Mouse (Mus musculus) embryonic facial prominence, embryonic 15.5 days (tissue): ENCODE data around the gene Zdhhc1. TPM values are rescaled to one million over a fixed set of nuclear protein-coding genes. Genes with fewer than 3 reads are reported as not detected.

Experiments used
- ATAC-seq: fragments of 200-750 bp; cut with Nextera tagmentation; 2 replicates; pipeline ENCODE4 v1.8.0; 2017; ENCODE audit warnings: low read depth, moderate TSS enrichment; ENCODE audit not compliant: insufficient number of reproducible peaks, low FRiP score, low TSS enrichment
- H3K27ac ChIP-seq: fragments of 300-500 bp; sonication (generic); replicated peaks from 2 replicates; pipeline ENCODE4 v1.5.1; 2015; ENCODE audit warnings: mild to moderate bottlenecking, inconsistent platforms
- H3K27me3 ChIP-seq: fragments of 300-500 bp; sonication (generic); 2 replicates; pipeline ENCODE4 v1.6.1; 2015; ENCODE audit warnings: inconsistent platforms
- H3K36me3 ChIP-seq: fragments of 300-500 bp; sonication (generic); 2 replicates; pipeline ENCODE4 v1.6.1; 2015; ENCODE audit warnings: mild to moderate bottlenecking, inconsistent platforms
- H3K4me1 ChIP-seq: fragments of 300-500 bp; sonication (generic); 2 replicates; pipeline ENCODE4 v1.6.1; 2015; ENCODE audit warnings: inconsistent platforms
- H3K4me2 ChIP-seq: fragments of 300-500 bp; sonication (generic); replicated peaks from 2 replicates; pipeline ENCODE4 v1.6.1; 2015; ENCODE audit warnings: mild to moderate bottlenecking, inconsistent platforms
- H3K4me3 ChIP-seq: fragments of 300-500 bp; sonication (generic); replicated peaks from 2 replicates; pipeline ENCODE4 v1.5.1; 2015; ENCODE audit warnings: mild to moderate bottlenecking, inconsistent platforms
- H3K9ac ChIP-seq: fragments of 300-500 bp; sonication (generic); 2 replicates; pipeline ENCODE4 v1.6.1; 2015; ENCODE audit warnings: inconsistent platforms
- H3K9me3 ChIP-seq: fragments of 300-500 bp; sonication (generic); replicated peaks from 2 replicates; pipeline ENCODE4 v1.6.1; 2016; ENCODE audit warnings: inconsistent platforms
- WGBS: fragments of 180-500 bp; shearing (Covaris S2); methylation state at CpG from one replicate; pipeline ENCODE4 v1.1.7; 2015; 5-methylcytosine and 5-hydroxymethylcytosine counted together
- polyA plus RNA-seq: library from polyadenylated mRNA; unstranded; fragments of >200 nt; fragmentation: Nextera tagmentation; extraction: Ambion mirVana; gene quantifications from 2 replicates; pipeline ENCODE4 v1.2.1, GENCODE M21; 2015

Zdhhc1 gene
- polyA plus RNA-seq, 1 experiment from 2014 or later: 59.8 TPM

GRCm38 (mm10) chr8:105533439-105533838 is 36.7 kb upstream of the Zdhhc1 start:
- Histone ChIP-seq H3K4me2 (no peak overlapping the region), H3K27ac (peak overlapping the region; percentile 48; the same call in 1 of the 2 replicates), H3K9ac (no peak overlapping the region), H3K9me3 (no peaks in the 10 kb centered on the region), H3K27me3 (no peaks in the 10 kb centered on the region), H3K36me3 (peaks cover 46% of the 10 kb centered on the region), H3K4me1 (peaks cover 8% of the 10 kb centered on the region; the same call in 1 of the 2 replicates), H3K4me3 (no peak overlapping the region)
- ATAC-seq: peak; percentile 63
- 4% methylated on average over 2 of the region's 2 CpGs for WGBS

- H3K4me3 ChIP-seq: no peak overlapping the region
- peaks cover 32% of the 10 kb centered on the region for H3K36me3 ChIP-seq
- no peak overlapping the region for H3K9ac ChIP-seq
- no peaks in the 10 kb centered on the region for H3K27me3 ChIP-seq
- no peaks in the 10 kb centered on the region for H3K9me3 ChIP-seq
- H3K4me1 ChIP-seq: peaks cover 8% of the 10 kb centered on the region; the same call in 1 of the 2 replicates
- ATAC-seq: no peak
- 59% methylated on average over 2 of the region's 2 CpGs for WGBS
- H3K27ac ChIP-seq: no peak overlapping the region
- H3K4me2 ChIP-seq: no peak overlapping the region
Measured at GRCm38 (mm10) chr8:105531774-105532173, 35.1 kb upstream of the Zdhhc1 start.

GRCm38 (mm10) chr8:105529271-105529670 is 32.6 kb upstream of the Zdhhc1 start:
- WGBS: 77% methylated on average over 3 of the region's 3 CpGs
- ATAC-seq: no peak
- Histone ChIP-seq H3K4me3 (no peak overlapping the region), H3K9ac (no peak overlapping the region), H3K36me3 (peaks cover 39% of the 10 kb centered on the region; the same call in 1 of the 2 replicates), H3K27ac (no peak overlapping the region), H3K4me1 (peaks cover 8% of the 10 kb centered on the region; the same call in 1 of the 2 replicates), H3K9me3 (no peaks in the 10 kb centered on the region), H3K4me2 (no peak overlapping the region), H3K27me3 (no peaks in the 10 kb centered on the region)

DNA sequence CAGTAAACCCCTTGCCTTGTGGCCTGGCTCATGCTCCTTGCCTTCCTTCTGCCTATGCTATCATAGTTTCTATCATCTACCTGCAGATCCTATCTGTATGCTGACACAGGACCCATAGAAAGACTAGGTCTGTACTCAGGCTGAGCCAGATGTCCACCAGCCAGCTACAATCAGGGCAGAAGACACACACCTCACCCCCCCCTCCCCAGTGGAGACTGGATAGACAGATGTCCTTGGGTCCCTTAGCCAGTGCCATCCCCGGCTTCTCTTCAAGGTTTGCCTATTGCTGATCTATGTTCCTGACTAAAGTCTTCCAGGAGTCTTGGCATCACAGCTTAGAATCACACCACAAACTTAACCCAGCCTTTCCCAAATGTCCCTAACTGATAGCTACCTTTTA is 31.5 kb upstream of the Zdhhc1 start:
- Histone ChIP-seq H3K9me3 (no peaks in the 10 kb centered on the region), H3K9ac (no peak overlapping the region), H3K4me3 (no peak overlapping the region), H3K27me3 (no peaks in the 10 kb centered on the region), H3K36me3 (peaks cover 45% of the 10 kb centered on the region), H3K4me1 (no peaks in the 10 kb centered on the region), H3K4me2 (no peak overlapping the region), H3K27ac (no peak overlapping the region)
- no peak for ATAC-seq
- WGBS: 94% methylated on average over 1 of the region's 1 CpGs

DNA sequence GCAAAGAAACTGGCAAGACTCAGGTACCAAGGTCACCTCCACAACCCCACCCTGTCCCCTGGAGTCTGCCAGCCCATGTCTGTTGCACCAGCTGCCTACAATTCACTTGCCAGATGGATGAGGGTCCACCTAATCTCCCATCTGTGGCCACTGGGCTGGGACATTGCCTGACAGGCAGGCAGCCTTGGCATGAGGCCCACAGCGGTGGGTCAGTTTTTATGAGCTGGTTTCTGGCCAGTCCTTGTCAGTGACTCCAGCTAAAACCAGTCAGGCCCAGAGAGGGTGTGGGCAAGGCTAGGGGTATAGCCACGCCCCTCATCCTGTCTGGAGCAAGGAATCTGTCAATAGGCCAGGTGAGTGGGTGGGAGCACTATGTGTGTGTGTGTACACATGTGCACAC is 30.4 kb upstream of the Zdhhc1 start:
- Histone ChIP-seq H3K36me3 (peaks cover 56% of the 10 kb centered on the region), H3K27ac (no peak overlapping the region), H3K4me3 (no peak overlapping the region), H3K9ac (no peak overlapping the region), H3K9me3 (no peaks in the 10 kb centered on the region), H3K4me2 (no peak overlapping the region), H3K4me1 (no peaks in the 10 kb centered on the region), H3K27me3 (no peaks in the 10 kb centered on the region)
- WGBS: 84% methylated on average over 2 of the region's 2 CpGs
- ATAC-seq: no peak

GRCm38 (mm10) chr8:105522890-105523289 is 26.2 kb upstream of the Zdhhc1 start:
- no peak for ATAC-seq
- Histone ChIP-seq H3K4me1 (peaks cover 18% of the 10 kb centered on the region), H3K4me3 (no peak overlapping the region), H3K4me2 (no peak overlapping the region), H3K9ac (no peak overlapping the region), H3K27me3 (peaks cover 11% of the 10 kb centered on the region), H3K36me3 (peaks cover 43% of the 10 kb centered on the region), H3K9me3 (no peaks in the 10 kb centered on the region), H3K27ac (no peak overlapping the region)
- 74% methylated on average over 9 of the region's 9 CpGs for WGBS

DNA sequence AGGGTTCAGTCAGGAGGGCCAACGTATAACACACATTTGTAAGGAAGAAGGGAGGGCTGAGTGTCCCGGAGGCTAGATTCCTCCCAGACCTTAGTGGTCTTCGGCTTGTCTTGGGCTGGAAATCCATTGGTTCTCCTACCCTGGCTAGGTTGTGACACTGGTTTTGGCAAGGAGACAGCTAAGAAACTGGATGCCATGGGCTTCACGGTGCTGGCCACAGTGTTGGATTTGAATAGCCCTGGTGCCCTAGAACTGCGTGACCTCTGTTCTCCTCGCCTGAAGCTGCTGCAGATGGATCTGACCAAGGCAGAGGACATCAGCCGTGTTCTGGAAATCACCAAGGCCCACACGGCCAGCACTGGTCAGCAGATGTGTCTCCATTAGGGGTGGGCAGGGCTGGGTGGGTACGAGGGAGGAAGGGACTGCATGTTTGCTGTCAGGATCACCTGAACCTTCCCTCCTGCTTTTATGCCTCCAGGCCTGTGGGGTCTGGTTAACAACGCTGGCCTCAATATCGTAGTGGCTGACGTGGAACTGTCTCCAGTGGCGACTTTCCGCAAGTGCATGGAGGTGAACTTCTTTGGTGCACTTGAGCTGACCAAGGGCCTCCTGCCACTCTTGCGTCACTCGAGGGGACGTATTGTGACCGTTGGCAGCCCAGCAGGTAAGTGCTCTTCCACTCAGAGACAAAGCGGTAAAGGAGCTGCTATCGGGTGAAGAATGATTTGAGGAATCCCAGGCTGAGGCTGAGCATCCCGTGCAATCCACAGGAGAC is 25.5 kb upstream of the Zdhhc1 start:
- 80% methylated on average over 21 of the region's 21 CpGs for WGBS
- Histone ChIP-seq H3K27ac (no peak overlapping the region), H3K4me2 (no peak overlapping the region), H3K9me3 (no peaks in the 10 kb centered on the region), H3K27me3 (peaks cover 16% of the 10 kb centered on the region), H3K9ac (no peak overlapping the region), H3K36me3 (peaks cover 43% of the 10 kb centered on the region), H3K4me1 (peaks cover 18% of the 10 kb centered on the region), H3K4me3 (no peak overlapping the region)
- ATAC-seq: no peak

- peaks cover 43% of the 10 kb centered on the region for H3K36me3 ChIP-seq
- no peak overlapping the region for H3K27ac ChIP-seq
- no peak overlapping the region for H3K4me2 ChIP-seq
- 15% methylated on average over 3 of the region's 3 CpGs for WGBS
- peaks cover 22% of the 10 kb centered on the region for H3K4me1 ChIP-seq
- H3K9me3 ChIP-seq: no peaks in the 10 kb centered on the region
- H3K9ac ChIP-seq: no peak overlapping the region
- H3K4me3 ChIP-seq: no peak overlapping the region
- H3K27me3 ChIP-seq: peaks cover 27% of the 10 kb centered on the region
- ATAC-seq: no peak
Measured at GRCm38 (mm10) chr8:105521061-105521460, 24.4 kb upstream of the Zdhhc1 start.

DNA sequence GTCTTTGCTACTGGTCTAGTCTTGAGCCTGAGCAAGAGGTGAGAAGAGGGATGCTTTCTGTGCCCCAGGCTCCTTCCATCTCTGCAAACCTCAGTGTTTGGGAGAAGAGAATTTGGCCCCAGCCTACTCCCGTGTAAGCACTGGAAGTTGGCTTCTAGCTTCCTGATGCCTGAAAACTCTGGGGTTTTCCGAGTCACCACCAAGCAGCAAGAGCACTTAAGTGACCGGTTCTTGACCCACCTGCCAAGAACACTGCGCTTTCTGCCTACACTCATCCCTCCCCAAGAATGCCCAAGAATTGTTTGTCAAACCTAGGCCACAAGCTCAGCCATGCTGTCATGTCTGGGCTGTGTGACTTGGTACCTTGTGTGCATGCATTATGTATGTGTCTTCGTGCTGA is 23.8 kb upstream of the Zdhhc1 start:
- no peak for ATAC-seq
- Histone ChIP-seq H3K27ac (no peak overlapping the region), H3K4me3 (no peak overlapping the region), H3K9me3 (no peaks in the 10 kb centered on the region), H3K9ac (no peak overlapping the region), H3K4me2 (no peak overlapping the region), H3K4me1 (peaks cover 25% of the 10 kb centered on the region), H3K27me3 (peaks cover 27% of the 10 kb centered on the region), H3K36me3 (peaks cover 39% of the 10 kb centered on the region)
- WGBS: 40% methylated on average over 5 of the region's 5 CpGs

- Histone ChIP-seq H3K4me3 (no peak overlapping the region), H3K4me2 (peak overlapping the region; percentile 99), H3K4me1 (peaks cover 25% of the 10 kb centered on the region), H3K36me3 (peaks cover 29% of the 10 kb centered on the region), H3K27me3 (peaks cover 27% of the 10 kb centered on the region), H3K9ac (no peak overlapping the region), H3K9me3 (no peaks in the 10 kb centered on the region), H3K27ac (no peak overlapping the region)
- 10% methylated on average over 2 of the region's 2 CpGs for WGBS
- ATAC-seq: no peak
Measured at GRCm38 (mm10) chr8:105519591-105519990, 22.9 kb upstream of the Zdhhc1 start.

GRCm38 (mm10) chr8:105518436-105519313 is 22.0 kb upstream of the Zdhhc1 start, which contains the start of gene Hsd11b2:
TSS of gene Hsd11b2 (plus strand) at chr8:105518755.
- Histone ChIP-seq H3K4me3 (peak within 1 kb of the TSS; percentile 51), H3K36me3 (peaks cover 22% of the 10 kb centered on the region), H3K27me3 (peaks cover 27% of the 10 kb centered on the region), H3K27ac (no peak within 1 kb of the TSS), H3K4me2 (peak within 1 kb of the TSS; percentile 99), H3K9ac (peak within 1 kb of the TSS; percentile 54), H3K4me1 (peaks cover 25% of the 10 kb centered on the region), H3K9me3 (no peaks in the 10 kb centered on the region)
- peak; percentile 63; the same call in 1 of the 2 replicates for ATAC-seq
- WGBS: under 1% methylated on average over 61 of the region's 68 CpGs
